Mouse (Mus musculus): ENCODE results near the gene Man1b1. TPM values are rescaled to one million over a fixed set of nuclear protein-coding genes. Genes with fewer than 3 reads are reported as not detected.

Gene Man1b1
- 50.0 and 59.8 TPM in 2 replicates for polyA plus RNA-seq (2015; fragmentation: Nextera tagmentation; extraction: Ambion mirVana)

DNA sequence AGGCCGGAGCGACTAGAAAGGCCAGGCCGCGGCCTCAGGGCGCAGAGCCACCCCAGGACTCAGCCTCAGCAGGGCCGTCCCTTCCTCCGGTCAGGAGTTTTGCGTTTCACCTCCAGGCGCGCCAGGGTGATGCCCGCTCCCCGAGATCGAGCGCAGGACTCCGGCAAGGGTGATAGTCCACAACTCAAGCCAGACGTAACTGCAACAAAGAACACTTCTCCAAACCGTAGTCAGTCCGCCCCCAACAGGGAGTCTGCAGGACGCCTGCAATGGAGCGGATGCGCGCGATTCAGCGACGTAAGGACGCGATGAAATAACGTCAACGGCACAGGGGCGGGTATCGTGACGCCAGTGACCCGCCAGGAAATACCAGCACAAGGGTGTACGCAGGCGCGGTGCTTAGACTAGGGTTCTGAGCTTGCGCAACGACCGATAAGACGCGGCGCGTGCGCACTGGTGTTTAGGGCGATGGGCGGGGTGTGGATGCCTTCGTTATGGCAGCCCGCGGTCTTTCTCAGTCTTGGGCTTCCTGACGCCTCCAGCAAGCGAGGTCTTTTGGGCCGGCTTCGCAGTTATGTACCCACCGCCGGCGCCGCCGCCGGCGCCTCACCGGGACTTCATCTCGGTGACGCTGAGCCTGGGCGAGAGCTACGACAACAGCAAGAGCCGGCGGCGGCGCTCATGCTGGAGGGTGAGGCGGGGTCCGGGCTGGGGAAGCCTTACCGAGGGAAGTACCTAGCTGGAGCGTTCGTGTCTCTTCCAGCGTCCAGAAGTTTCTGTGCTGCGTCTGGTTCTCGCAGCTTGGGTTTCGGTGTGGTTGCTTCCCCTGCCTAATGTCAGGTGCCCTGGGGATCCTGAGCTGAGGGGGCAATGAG is at the start of gene Man1b1:
TSS of gene Man1b1 (plus strand) at position 53 of the 875 bp plus-strand sequence.
- Histone ChIP-seq H3K9me3 (no peaks in the 10 kb centered on the region), H3K4me1 (replicated peaks) (peaks cover 33% of the 10 kb centered on the region), H3K4me2 (peak within 1 kb of the TSS; percentile 97), H3K4me3 (peak within 1 kb of the TSS; percentile 91), H3K36me3 (peaks cover 37% of the 10 kb centered on the region), H3K27ac (peak within 1 kb of the TSS; percentile 93), H3K27me3 (no peaks in the 10 kb centered on the region), H3K9ac (peak within 1 kb of the TSS; percentile 93)
- under 1% methylated on average over 76 of the region's 78 CpGs for WGBS
- ATAC-seq (ENCODE audit: low FRiP score), result peak; percentile 98

DNA sequence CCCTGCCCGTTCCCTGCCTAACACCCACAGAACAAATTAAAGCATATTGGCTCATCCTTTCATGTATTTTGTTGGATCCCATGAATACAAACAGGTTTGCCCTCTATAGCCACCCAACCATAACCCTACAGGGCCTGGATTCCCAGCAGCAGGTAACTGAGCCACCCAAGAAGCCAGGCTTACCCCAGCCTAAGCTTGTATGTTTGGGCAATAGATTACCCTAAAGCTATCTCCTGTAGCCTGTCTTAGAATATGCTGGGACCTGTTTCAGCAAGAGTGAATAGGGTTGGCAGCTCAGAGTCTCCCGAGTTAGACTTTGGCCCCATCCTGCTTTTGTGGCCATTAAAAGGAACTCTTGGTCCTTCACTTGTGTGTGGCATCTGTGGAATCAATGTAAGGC is 46.6 kb upstream of the Man1b1 start:
- H3K9me3 ChIP-seq, result no peaks in the 10 kb centered on the region
- H3K9ac ChIP-seq, result no peak overlapping the region
- H3K4me2 ChIP-seq, result no peak overlapping the region
- no peak overlapping the region for H3K27ac ChIP-seq
- peaks cover 40% of the 10 kb centered on the region for H3K27me3 ChIP-seq
- H3K4me1 ChIP-seq (replicated peaks), result peaks cover 21% of the 10 kb centered on the region
- WGBS, result 96% methylated on average over 2 of the region's 2 CpGs
- no peak overlapping the region for H3K4me3 ChIP-seq
- ATAC-seq (ENCODE audit: low FRiP score), result no peak
- peaks cover 59% of the 10 kb centered on the region for H3K36me3 ChIP-seq

DNA sequence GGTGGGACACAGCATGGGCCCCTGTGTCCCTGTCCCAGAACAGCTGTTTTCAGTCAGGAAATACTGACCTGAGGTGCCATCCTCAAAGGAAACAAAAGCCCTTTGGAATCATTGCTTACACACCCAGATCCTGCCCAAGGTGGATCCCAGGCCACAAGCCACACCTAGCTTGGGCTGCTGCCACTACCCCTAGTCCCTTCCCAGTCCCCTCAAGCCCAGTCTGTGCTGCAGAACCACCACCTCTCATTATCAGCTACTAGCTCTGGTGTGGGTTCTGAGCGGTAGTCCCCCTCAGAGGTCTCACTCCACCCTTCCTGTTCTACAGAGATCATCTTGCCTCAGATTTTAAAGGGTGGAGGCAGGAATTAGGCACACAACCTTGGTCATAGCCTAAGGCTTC is 45.8 kb upstream of the Man1b1 start:
- WGBS, result 97% methylated on average over 1 of the region's 1 CpGs
- Histone ChIP-seq H3K4me1 (replicated peaks) (peaks cover 28% of the 10 kb centered on the region), H3K27ac (no peak overlapping the region), H3K4me3 (no peak overlapping the region), H3K4me2 (no peak overlapping the region), H3K9me3 (no peaks in the 10 kb centered on the region), H3K9ac (no peak overlapping the region; the same call in 1 of the 2 replicates), H3K27me3 (peaks cover 47% of the 10 kb centered on the region), H3K36me3 (peaks cover 52% of the 10 kb centered on the region)
- no peak for ATAC-seq (ENCODE audit: low FRiP score)

DNA sequence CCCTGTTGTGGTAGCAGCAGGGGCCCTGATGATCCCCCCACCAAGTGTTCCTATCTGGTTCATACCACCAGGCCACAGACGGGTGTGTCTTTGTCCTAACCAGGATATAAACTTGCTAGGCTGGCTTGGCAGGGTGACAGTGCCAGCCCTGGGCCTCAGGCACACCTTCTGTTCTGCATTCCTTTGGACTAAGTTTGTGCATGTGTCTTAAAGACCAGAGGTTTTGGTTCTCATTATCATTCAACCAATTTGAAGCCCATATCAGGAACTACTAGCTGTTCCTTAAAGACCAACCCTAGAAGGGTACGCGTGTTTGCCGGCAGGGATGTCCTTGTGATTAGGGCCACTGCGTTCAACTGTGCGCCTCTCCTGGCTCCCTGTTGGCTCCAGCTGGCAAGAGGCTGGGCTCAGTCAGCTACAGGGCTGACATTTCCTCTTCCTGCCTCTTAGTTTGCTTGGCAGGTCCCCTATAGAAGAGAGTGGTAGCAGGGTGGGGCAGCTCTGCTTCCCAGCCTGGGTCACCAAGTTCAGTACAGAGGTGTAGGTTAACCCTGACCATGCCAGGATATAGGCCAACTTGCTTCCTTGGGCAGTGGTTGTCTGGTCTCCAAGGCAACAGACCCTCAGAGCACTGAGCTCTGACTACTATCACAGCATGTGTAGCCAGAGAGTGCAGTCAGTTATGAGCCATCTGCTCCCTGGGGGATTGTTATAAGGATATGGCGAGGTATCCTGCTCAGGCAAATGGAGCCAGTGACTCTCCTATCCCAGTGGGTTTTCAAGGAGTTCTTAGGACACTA is 45.1 kb upstream of the Man1b1 start:
- Histone ChIP-seq H3K4me3 (no peak overlapping the region), H3K9ac (peak overlapping the region; percentile 13; the same call in 1 of the 2 replicates), H3K27ac (no peak overlapping the region), H3K4me2 (no peak overlapping the region), H3K9me3 (no peaks in the 10 kb centered on the region), H3K4me1 (replicated peaks) (peaks cover 35% of the 10 kb centered on the region), H3K27me3 (peaks cover 55% of the 10 kb centered on the region), H3K36me3 (peaks cover 47% of the 10 kb centered on the region)
- no peak for ATAC-seq (ENCODE audit: low FRiP score)
- WGBS, result 52% methylated on average over 7 of the region's 7 CpGs

DNA sequence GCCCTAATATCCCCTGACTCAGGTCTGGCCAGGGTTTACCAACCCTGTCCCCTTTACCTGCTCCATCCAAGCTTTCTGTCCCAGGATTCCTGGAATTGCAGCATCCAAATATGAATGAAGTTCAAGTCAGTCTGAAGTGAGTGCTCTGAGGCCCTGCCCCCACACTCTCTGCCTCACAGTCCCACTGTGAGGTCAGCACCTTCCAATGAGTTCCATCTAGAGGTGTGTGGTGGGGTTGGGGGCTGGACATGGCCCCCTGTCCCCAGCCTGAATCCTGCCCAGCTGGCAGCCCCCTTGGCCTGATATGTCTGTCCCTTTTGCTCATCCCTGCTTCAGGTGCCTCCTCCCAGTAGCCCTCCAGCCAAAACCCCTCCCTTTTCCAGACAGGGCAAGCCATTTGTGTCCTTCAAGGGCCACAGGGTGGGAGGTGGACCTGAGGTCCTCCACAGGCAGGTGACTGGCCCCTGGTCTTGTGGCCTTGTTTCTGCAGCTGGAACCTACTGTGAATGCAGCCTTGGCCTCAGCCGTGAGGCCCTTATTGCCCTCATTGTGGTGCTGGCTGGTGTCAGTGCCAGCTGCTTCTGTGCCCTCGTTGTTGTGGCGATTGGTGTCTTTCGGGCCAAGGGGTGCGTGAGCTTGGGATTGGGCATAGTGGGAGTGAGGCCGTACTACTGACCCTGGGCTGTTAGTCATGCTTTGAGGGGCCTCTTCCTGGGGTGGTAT is 44.0 kb upstream of the Man1b1 start, which contains the start of gene Tmem210:
TSS of gene Tmem210 (plus strand) at position 219 of the 723 bp plus-strand sequence.
- H3K27ac ChIP-seq, result no peak within 1 kb of the TSS
- ATAC-seq (ENCODE audit: low FRiP score), result no peak
- no peaks in the 10 kb centered on the region for H3K9me3 ChIP-seq
- H3K4me1 ChIP-seq (replicated peaks), result peaks cover 42% of the 10 kb centered on the region
- peaks cover 65% of the 10 kb centered on the region for H3K27me3 ChIP-seq
- no peak within 1 kb of the TSS for H3K4me3 ChIP-seq
- H3K9ac ChIP-seq, result 0 out of 2 replicates have a peak within 1 kb of the TSS, but pooled peaks have one; percentile 13
- H3K4me2 ChIP-seq, result no peak within 1 kb of the TSS
- H3K36me3 ChIP-seq, result peaks cover 36% of the 10 kb centered on the region
- 87% methylated on average over 6 of the region's 6 CpGs for WGBS

DNA sequence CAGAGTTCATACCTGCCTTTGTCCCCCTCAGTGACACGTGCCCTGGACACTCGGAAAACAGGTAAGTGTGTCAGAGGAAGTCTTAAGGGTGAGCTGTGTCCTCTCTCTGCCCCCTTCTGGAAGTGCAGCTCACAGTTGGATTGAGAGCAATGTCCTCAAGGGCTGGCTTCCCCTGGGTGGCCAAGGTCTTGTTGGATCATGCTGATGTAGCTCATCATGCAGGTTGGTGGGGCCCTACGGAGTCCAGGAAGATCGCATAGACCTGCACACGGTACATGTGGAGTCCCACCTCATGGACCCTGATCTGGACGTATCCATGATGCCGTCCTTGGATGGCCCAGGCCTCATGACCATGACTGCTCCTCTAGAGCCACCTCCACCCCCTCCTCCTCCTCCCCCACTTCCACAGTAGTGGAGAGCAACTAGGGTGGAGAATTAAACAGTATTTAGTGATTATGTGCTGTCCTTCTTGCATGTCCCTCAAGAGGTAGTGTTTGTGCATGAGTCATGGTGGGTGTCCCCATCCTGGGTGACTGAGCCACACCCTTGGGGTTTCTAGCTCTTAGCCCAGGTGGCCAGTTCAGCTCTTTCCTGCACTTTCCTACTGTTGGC is 43.3 kb upstream of the Man1b1 start:
- ATAC-seq (ENCODE audit: low FRiP score), result no peak
- Histone ChIP-seq H3K4me3 (no peak overlapping the region), H3K27ac (no peak overlapping the region), H3K36me3 (peaks cover 30% of the 10 kb centered on the region), H3K4me2 (no peak overlapping the region), H3K4me1 (replicated peaks) (peaks cover 42% of the 10 kb centered on the region), H3K9me3 (no peaks in the 10 kb centered on the region), H3K9ac (no peak overlapping the region), H3K27me3 (peaks cover 73% of the 10 kb centered on the region)
- WGBS, result 87% methylated on average over 7 of the region's 7 CpGs

DNA sequence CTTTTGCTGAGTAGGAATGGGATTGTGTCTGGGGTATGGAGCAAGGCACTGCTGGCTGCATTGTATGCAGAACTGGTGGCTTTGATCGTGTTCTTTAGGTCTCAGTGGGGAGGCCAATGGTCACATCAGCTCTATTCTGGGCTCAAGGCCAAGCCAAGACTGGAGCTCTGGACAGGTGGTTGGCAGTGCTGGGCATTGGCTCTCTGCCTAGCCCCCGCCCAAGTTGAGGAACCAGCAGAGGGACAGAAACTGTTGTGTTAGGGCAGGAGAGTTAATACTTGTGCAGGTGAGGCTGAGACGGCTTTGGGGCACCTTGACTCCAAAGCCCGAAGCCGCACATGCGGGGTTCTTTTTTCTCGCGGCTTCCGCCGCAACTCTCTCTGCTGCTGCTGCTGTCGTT is 42.5 kb upstream of the Man1b1 start, which contains the start of gene Lrrc26:
TSS of gene Lrrc26 (plus strand) at position 265 of the 400 bp plus-strand sequence.
- WGBS, result 7% methylated on average over 11 of the region's 11 CpGs
- no peaks in the 10 kb centered on the region for H3K9me3 ChIP-seq
- H3K27ac ChIP-seq, result no peak within 1 kb of the TSS
- H3K27me3 ChIP-seq, result peaks cover 81% of the 10 kb centered on the region
- H3K4me3 ChIP-seq, result peak within 1 kb of the TSS; percentile 29
- peaks cover 42% of the 10 kb centered on the region for H3K4me1 ChIP-seq (replicated peaks)
- peaks cover 24% of the 10 kb centered on the region for H3K36me3 ChIP-seq
- no peak for ATAC-seq (ENCODE audit: low FRiP score)
- peak within 1 kb of the TSS; percentile 52 for H3K4me2 ChIP-seq
- peak within 1 kb of the TSS; percentile 51 for H3K9ac ChIP-seq

DNA sequence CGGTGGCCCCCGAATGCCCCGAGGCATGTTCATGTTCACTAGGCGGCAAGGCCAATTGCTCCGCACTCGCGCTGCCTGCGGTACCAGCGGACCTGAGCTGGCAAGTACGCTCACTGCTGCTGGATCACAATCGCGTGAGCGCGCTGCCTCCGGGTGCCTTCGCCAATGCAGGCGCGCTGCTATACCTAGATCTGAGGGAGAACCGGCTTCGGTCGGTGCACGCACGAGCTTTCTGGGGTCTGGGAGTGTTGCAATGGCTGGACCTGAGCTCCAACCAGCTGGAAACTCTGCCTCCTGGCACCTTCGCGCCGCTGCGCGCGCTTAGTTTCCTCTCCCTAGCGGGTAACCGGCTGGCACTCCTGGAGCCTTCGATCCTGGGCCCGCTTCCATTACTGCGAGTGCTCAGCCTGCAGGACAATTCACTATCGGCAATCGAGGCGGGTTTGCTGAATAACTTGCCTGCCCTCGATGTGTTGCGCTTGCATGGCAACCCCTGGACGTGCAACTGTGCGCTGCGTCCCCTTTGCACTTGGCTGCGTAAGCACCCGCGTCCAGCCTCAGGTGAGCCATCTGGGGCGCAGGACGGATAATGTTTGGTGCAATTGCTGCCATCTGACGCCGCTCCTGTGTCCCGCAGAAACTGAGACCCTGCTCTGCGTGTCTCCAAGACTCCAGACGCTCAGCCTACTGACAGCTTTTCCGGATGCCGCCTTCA is 41.9 kb upstream of the Man1b1 start:
- Histone ChIP-seq H3K27me3 (peaks cover 87% of the 10 kb centered on the region), H3K4me2 (peak overlapping the region; percentile 52), H3K36me3 (peaks cover 24% of the 10 kb centered on the region), H3K9me3 (no peaks in the 10 kb centered on the region), H3K27ac (no peak overlapping the region), H3K4me1 (replicated peaks) (peaks cover 42% of the 10 kb centered on the region), H3K4me3 (peak overlapping the region; percentile 29), H3K9ac (peak overlapping the region; percentile 51)
- 2% methylated on average over 54 of the region's 54 CpGs for WGBS
- 0 out of 2 replicates have a peak, but pooled peaks have one; percentile 25 for ATAC-seq (ENCODE audit: low FRiP score)

DNA sequence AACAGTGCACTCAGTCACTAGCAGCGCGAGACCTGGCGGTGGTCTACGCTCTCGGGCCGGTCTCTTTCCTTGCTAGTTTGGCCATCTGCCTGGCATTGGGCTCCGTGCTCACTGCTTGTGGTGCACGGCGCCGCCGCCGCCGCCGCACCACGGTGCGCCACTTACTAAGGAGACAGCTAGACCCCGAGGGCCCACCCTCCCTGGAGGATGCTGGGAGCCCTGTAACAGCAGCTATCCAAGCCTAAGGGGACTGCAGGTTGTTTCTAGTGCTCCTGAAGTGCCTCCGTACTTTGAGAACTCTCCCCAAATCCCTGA is 41.4 kb upstream of the Man1b1 start:
- WGBS, result 1% methylated on average over 18 of the region's 18 CpGs

DNA sequence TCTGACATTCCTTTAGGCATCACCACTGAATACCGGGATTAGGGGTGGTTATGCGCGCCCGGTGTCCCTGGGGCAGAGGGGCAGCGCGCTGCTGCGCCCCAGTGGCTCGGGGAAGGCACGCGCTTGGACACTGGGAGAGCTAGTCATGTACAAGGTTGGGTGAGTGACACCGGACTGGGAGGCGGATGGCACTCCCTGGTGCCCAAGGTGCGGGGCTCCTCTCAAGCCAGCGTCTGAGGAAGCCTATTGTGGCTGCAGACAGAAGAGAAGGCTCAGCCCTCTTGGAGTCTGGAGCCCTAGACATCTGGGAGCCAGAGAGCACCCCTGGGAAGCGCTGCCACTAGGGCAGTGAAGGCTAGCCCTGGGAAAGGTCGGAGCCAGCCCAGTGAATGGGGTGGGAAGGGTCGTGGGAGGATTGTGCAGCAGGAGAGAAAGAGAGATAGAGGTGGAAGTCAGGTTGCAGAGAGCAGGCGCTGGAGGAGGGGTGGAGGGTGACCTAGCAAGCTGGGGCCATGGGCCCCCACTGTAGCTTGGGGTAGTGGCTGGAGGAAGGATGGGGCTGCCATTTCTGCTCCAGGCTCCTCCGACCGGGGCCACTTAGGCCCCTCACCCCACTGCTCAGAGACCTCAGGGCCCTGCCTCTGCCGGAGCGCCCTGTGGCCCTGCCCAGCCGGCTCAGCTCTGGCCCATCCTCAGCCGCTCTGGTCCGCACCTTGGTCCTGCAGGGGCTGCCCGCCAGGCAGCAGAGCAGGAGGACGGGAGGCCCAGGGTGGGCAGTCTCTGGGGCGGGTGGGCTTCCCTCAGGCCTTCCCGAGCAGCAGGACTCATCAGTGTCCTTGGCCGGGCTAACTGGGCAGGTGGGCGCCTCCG is 40.7 kb upstream of the Man1b1 start:
- peaks cover 24% of the 10 kb centered on the region for H3K36me3 ChIP-seq
- H3K9me3 ChIP-seq, result no peaks in the 10 kb centered on the region
- peaks cover 42% of the 10 kb centered on the region for H3K4me1 ChIP-seq (replicated peaks)
- peak overlapping the region; percentile 29 for H3K4me3 ChIP-seq
- 6% methylated on average over 28 of the region's 32 CpGs for WGBS
- peak overlapping the region; percentile 52 for H3K4me2 ChIP-seq
- peak; percentile 6; the same call in 1 of the 2 replicates for ATAC-seq (ENCODE audit: low FRiP score)
- peak overlapping the region; percentile 51; the same call in 1 of the 2 replicates for H3K9ac ChIP-seq
- H3K27ac ChIP-seq, result no peak overlapping the region
- peaks cover 98% of the 10 kb centered on the region for H3K27me3 ChIP-seq

More for the DNA sequence above, 41.4 kb upstream of the Man1b1 start:
- no peak for ATAC-seq (ENCODE audit: low FRiP score)
- Histone ChIP-seq H3K4me2 (peak overlapping the region; percentile 52), H3K36me3 (peaks cover 24% of the 10 kb centered on the region), H3K4me3 (peak overlapping the region; percentile 29), H3K9ac (peak overlapping the region; percentile 51), H3K27me3 (peaks cover 92% of the 10 kb centered on the region), H3K4me1 (replicated peaks) (peaks cover 42% of the 10 kb centered on the region), H3K27ac (no peak overlapping the region), H3K9me3 (no peaks in the 10 kb centered on the region)
